Mouse (Mus musculus): ENCODE measurements around the gene Spata5. TPM values are rescaled to one million over a fixed set of nuclear protein-coding genes. Genes with fewer than 3 reads are reported as not detected.

The Spata5 gene
- polyA plus RNA-seq, 1 experiment from 2014 or later, result 34.5 TPM

GRCm38 (mm10) chr3:37561466-37561865 lies 141.8 kb downstream of the Spata5 start:
- Histone ChIP-seq H3K4me2 (replicated peaks) (no peak overlapping the region), H3K9me3 (no peaks in the 10 kb centered on the region), H3K4me1 (replicated peaks) (peaks cover 5% of the 10 kb centered on the region), H3K27me3 (replicated peaks) (no peaks in the 10 kb centered on the region), H3K4me3 (replicated peaks) (no peak overlapping the region), H3K9ac (no peak overlapping the region), H3K27ac (no peak overlapping the region), H3K36me3 (no peaks in the 10 kb centered on the region)
- whole genome bisulfite sequencing, result 89% methylated on average over 3 of the region's 3 CpGs
- ATAC-seq, result no peak

- Histone ChIP-seq H3K4me2 (replicated peaks) (no peak overlapping the region), H3K9ac (no peak overlapping the region), H3K36me3 (no peaks in the 10 kb centered on the region), H3K27me3 (replicated peaks) (no peaks in the 10 kb centered on the region), H3K9me3 (no peaks in the 10 kb centered on the region), H3K4me1 (replicated peaks) (no peaks in the 10 kb centered on the region), H3K4me3 (replicated peaks) (no peak overlapping the region), H3K27ac (no peak overlapping the region)
- 93% methylated on average over 6 of the region's 6 CpGs for WGBS
- ATAC-seq, result no peak
These were observed 146.4 kb downstream of the Spata5 start for GRCm38 (mm10) chr3:37566097-37566496.

- Histone ChIP-seq H3K36me3 (no peaks in the 10 kb centered on the region), H3K9me3 (no peaks in the 10 kb centered on the region), H3K27me3 (replicated peaks) (no peaks in the 10 kb centered on the region), H3K4me3 (replicated peaks) (no peak overlapping the region), H3K4me1 (replicated peaks) (no peaks in the 10 kb centered on the region), H3K4me2 (replicated peaks) (no peak overlapping the region), H3K9ac (no peak overlapping the region), H3K27ac (no peak overlapping the region)
- WGBS, result 91% methylated on average over 1 of the region's 1 CpGs
- ATAC-seq, result no peak
These were observed 147.8 kb downstream of the Spata5 start for GRCm38 (mm10) chr3:37567505-37567904.

GRCm38 (mm10) chr3:37568780-37569179 lies 149.1 kb downstream of the Spata5 start:
- no peaks in the 10 kb centered on the region for H3K4me1 ChIP-seq (replicated peaks)
- no peak overlapping the region for H3K4me3 ChIP-seq (replicated peaks)
- no peaks in the 10 kb centered on the region for H3K36me3 ChIP-seq
- H3K4me2 ChIP-seq (replicated peaks), result no peak overlapping the region
- 77% methylated on average over 1 of the region's 1 CpGs for WGBS
- no peak overlapping the region for H3K27ac ChIP-seq
- H3K9ac ChIP-seq, result no peak overlapping the region
- H3K9me3 ChIP-seq, result no peaks in the 10 kb centered on the region
- ATAC-seq, result no peak
- H3K27me3 ChIP-seq (replicated peaks), result no peaks in the 10 kb centered on the region

- ATAC-seq, result no peak
- no peak overlapping the region for H3K9ac ChIP-seq
- no peak overlapping the region for H3K4me2 ChIP-seq (replicated peaks)
- no peaks in the 10 kb centered on the region for H3K27me3 ChIP-seq (replicated peaks)
- WGBS, result 67% methylated on average over 22 of the region's 22 CpGs
- H3K36me3 ChIP-seq, result no peaks in the 10 kb centered on the region
- no peak overlapping the region for H3K27ac ChIP-seq
- no peaks in the 10 kb centered on the region for H3K4me1 ChIP-seq (replicated peaks)
- no peaks in the 10 kb centered on the region for H3K9me3 ChIP-seq
- H3K4me3 ChIP-seq (replicated peaks), result no peak overlapping the region
These were observed 150.2 kb downstream of the Spata5 start for GRCm38 (mm10) chr3:37569661-37570566.

GRCm38 (mm10) chr3:37571633-37572032 lies 151.9 kb downstream of the Spata5 start:
- H3K4me3 ChIP-seq (replicated peaks), result no peak overlapping the region
- no peak overlapping the region for H3K4me2 ChIP-seq (replicated peaks)
- H3K36me3 ChIP-seq, result no peaks in the 10 kb centered on the region
- WGBS, result 63% methylated on average over 4 of the region's 4 CpGs
- H3K9ac ChIP-seq, result no peak overlapping the region
- no peaks in the 10 kb centered on the region for H3K27me3 ChIP-seq (replicated peaks)
- ATAC-seq, result no peak
- no peaks in the 10 kb centered on the region for H3K9me3 ChIP-seq
- no peak overlapping the region for H3K27ac ChIP-seq
- H3K4me1 ChIP-seq (replicated peaks), result no peaks in the 10 kb centered on the region

GRCm38 (mm10) chr3:37572066-37572465 lies 152.4 kb downstream of the Spata5 start:
- no peaks in the 10 kb centered on the region for H3K36me3 ChIP-seq
- H3K27me3 ChIP-seq (replicated peaks), result no peaks in the 10 kb centered on the region
- 82% methylated on average over 6 of the region's 6 CpGs for WGBS
- no peak overlapping the region for H3K4me2 ChIP-seq (replicated peaks)
- no peak overlapping the region for H3K4me3 ChIP-seq (replicated peaks)
- no peak overlapping the region for H3K27ac ChIP-seq
- no peaks in the 10 kb centered on the region for H3K4me1 ChIP-seq (replicated peaks)
- no peaks in the 10 kb centered on the region for H3K9me3 ChIP-seq
- no peak for ATAC-seq
- no peak overlapping the region for H3K9ac ChIP-seq

GRCm38 (mm10) chr3:37576840-37577239 lies 157.1 kb downstream of the Spata5 start:
- Histone ChIP-seq H3K9me3 (no peaks in the 10 kb centered on the region), H3K4me1 (replicated peaks) (no peaks in the 10 kb centered on the region), H3K27ac (no peak overlapping the region), H3K36me3 (peaks cover 2% of the 10 kb centered on the region; the same call in 1 of the 2 replicates), H3K4me2 (replicated peaks) (no peak overlapping the region), H3K4me3 (replicated peaks) (no peak overlapping the region), H3K27me3 (replicated peaks) (no peaks in the 10 kb centered on the region), H3K9ac (no peak overlapping the region)
- 92% methylated on average over 6 of the region's 6 CpGs for WGBS
- ATAC-seq, result no peak

- peaks cover 2% of the 10 kb centered on the region; the same call in 1 of the 2 replicates for H3K36me3 ChIP-seq
- H3K4me1 ChIP-seq (replicated peaks), result no peaks in the 10 kb centered on the region
- H3K27me3 ChIP-seq (replicated peaks), result no peaks in the 10 kb centered on the region
- H3K9me3 ChIP-seq, result no peaks in the 10 kb centered on the region
- H3K27ac ChIP-seq, result no peak overlapping the region
- WGBS, result 93% methylated on average over 3 of the region's 3 CpGs
- H3K9ac ChIP-seq, result no peak overlapping the region
- no peak overlapping the region for H3K4me3 ChIP-seq (replicated peaks)
- no peak overlapping the region for H3K4me2 ChIP-seq (replicated peaks)
- no peak for ATAC-seq
These were observed 158.0 kb downstream of the Spata5 start for GRCm38 (mm10) chr3:37577706-37578105.

- H3K36me3 ChIP-seq, result no peaks in the 10 kb centered on the region
- no peaks in the 10 kb centered on the region for H3K9me3 ChIP-seq
- no peak overlapping the region for H3K4me2 ChIP-seq (replicated peaks)
- no peak overlapping the region for H3K4me3 ChIP-seq (replicated peaks)
- ATAC-seq, result no peak
- peaks cover 6% of the 10 kb centered on the region for H3K4me1 ChIP-seq (replicated peaks)
- no peaks in the 10 kb centered on the region for H3K27me3 ChIP-seq (replicated peaks)
- 75% methylated on average over 5 of the region's 5 CpGs for WGBS
- H3K27ac ChIP-seq, result no peak overlapping the region
- H3K9ac ChIP-seq, result no peak overlapping the region
These were observed 164.9 kb downstream of the Spata5 start for GRCm38 (mm10) chr3:37584576-37584975.

- no peak for ATAC-seq
- peak overlapping the region; percentile 66 for H3K27ac ChIP-seq
- H3K4me1 ChIP-seq (replicated peaks), result peaks cover 6% of the 10 kb centered on the region
- H3K4me3 ChIP-seq (replicated peaks), result no peak overlapping the region
- H3K27me3 ChIP-seq (replicated peaks), result no peaks in the 10 kb centered on the region
- H3K9me3 ChIP-seq, result no peaks in the 10 kb centered on the region
- 22% methylated on average over 15 of the region's 15 CpGs for WGBS
- H3K9ac ChIP-seq, result no peak overlapping the region
- H3K36me3 ChIP-seq, result no peaks in the 10 kb centered on the region
- peak overlapping the region; percentile 46 for H3K4me2 ChIP-seq (replicated peaks)
These were observed 166.5 kb downstream of the Spata5 start for GRCm38 (mm10) chr3:37585967-37586730.

- Histone ChIP-seq H3K9ac (no peak overlapping the region), H3K27me3 (replicated peaks) (no peaks in the 10 kb centered on the region), H3K36me3 (no peaks in the 10 kb centered on the region), H3K4me3 (replicated peaks) (no peak overlapping the region), H3K9me3 (no peaks in the 10 kb centered on the region), H3K4me1 (replicated peaks) (peaks cover 6% of the 10 kb centered on the region), H3K4me2 (replicated peaks) (peak overlapping the region; percentile 46), H3K27ac (peak overlapping the region; percentile 66)
- ATAC-seq, result no peak
- WGBS, result 32% methylated on average over 16 of the region's 16 CpGs
These were observed 167.3 kb downstream of the Spata5 start for GRCm38 (mm10) chr3:37586731-37587578.

All from intestine, embryonic 15.5 days (tissue).